Mouse (Mus musculus): ENCODE measurements around the gene Hsbp1. TPM values are rescaled to one million over a fixed set of nuclear protein-coding genes. Genes with fewer than 3 reads are reported as not detected.
"Not testable (repeated sequence)": the region's sequence is repeated elsewhere in the genome, so short reads cannot be mapped to it uniquely, and the experiment has no call there.

Gene Hsbp1
- 100 to 1,000 TPM; 173 to 200 TPM for total RNA-seq (2021)
- long read RNA-seq, experiment 1, transcript Hsbp1-201 (4 exons, 1,208 nt), result major isoform, 208 of 214 reads
- long read RNA-seq, experiment 1, partial matches to known transcripts, result 0 of 214 reads
- long read RNA-seq, experiment 1, other reads (novel, unspliced or antisense), result 3 of 214 reads
- long read RNA-seq, experiment 2, transcript Hsbp1-201 (4 exons, 1,208 nt), result major isoform, 167 of 175 reads
- long read RNA-seq, experiment 2, partial matches to known transcripts, result 0 of 175 reads
- long read RNA-seq, experiment 2, other reads (novel, unspliced or antisense), result 7 of 175 reads

DNA sequence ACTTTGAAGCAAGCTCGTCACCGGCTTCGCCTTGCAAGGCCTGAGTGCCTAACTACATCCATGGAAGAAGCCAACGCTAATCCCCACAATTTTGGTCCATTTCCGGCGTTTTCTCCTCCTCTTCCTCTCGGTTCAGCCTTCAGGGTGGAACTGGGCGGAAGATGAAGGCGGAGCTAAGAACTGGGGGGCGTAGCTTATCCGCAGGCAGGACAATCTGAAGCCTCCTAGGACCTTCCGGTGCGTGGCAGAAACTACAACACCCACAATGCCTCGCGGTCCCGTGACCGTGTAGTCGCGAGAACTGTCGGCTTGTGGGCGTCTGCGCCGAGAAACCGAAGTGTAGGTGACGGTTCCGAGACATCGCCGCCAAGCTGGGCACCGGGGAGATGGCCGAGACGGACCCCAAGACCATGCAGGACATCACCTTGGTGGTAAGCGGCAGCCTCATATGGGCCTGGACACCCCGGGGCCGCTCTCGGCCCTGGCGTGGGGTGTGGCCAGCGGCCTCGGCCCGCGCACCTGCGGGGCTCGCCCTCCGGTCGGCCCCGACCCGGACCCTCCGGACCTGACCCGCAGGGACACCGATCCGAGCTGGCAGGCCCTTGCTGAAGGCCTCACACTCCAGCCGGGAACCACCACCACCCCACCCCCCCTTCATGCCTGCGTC is at the start of gene Hsbp1:
Hsbp1 (plus strand) TSS at position 299 of the 667 bp plus-strand sequence.
- peak; percentile 86 to 96 for DNase-seq (ENCODE audit: low spot score in 2 of 2)

DNA sequence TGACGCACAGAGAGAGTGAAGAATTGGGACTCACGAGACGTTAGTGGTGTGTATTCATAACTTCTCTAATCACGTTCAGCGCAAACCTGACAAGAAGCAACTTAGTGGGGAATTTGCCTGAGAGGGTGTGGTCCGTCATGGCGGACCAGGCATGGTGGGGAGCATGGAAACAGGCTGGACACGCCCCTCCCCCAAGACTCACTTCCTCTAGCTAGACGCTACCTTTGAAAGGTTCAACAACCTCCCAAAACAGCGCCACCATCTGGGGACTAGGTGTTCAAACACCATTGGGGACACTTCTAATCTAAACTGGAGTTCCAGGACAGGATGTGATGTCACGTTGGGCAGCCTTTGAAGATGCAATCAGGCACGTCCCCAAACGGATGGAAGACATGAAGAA is 48.8 kb upstream of the Hsbp1 start:
- DNase-seq (ENCODE audit: low spot score in 2 of 2), result no peak

DNA sequence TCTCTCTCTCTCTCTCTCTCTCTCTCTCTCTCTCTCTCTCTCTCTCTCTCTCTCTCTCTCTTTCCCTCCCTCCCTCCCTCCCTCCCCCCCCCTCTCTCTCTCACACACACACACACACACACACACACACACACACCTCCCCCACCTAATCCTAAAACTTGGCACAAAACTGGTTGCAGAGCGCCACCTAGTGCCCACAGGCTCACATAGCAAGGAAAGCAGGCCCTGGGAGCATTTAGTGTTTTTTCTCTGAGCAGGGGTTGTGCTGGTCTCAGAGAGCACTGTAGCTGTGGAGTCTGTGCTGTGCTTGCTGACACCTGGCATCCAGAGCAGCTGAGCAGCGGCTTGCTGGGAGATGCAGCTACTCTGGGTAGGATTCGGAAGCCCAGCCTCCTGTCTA is 46.5 kb upstream of the Hsbp1 start:
- DNase-seq (ENCODE audit: low spot score in 2 of 2), result not testable (repeated sequence)

- no peak for DNase-seq (ENCODE audit: low spot score in 2 of 2)
Measured at GRCm38 (mm10) chr8:119300335-119300734, 44.0 kb upstream of the Hsbp1 start.

DNA sequence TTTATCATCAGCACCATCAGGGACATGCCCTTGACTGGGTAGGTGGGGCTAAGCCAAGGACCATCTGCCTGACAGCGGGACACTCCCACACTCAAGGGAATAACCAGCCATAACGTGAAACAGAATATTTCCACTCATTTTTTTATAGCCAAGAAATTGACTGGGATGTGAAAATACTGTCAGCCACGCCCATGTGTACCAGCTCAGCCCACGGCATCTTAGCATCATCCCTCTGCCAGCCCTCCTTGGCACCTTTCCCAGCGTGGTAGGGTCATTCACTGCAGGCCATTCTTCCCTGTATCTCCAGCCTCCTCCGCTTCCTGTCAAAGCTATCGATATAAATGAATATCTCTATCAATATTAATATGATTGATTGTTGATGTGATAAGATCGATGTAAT is 40.1 kb upstream of the Hsbp1 start:
- no peak for DNase-seq (ENCODE audit: low spot score in 2 of 2)

GRCm38 (mm10) chr8:119311412-119311811 is 32.9 kb upstream of the Hsbp1 start:
- no peak for DNase-seq (ENCODE audit: low spot score in 2 of 2)

GRCm38 (mm10) chr8:119323215-119323614 is 21.1 kb upstream of the Hsbp1 start:
- no peak for DNase-seq (ENCODE audit: low spot score in 2 of 2)

- DNase-seq (ENCODE audit: low spot score in 2 of 2), result no peak
Measured at GRCm38 (mm10) chr8:119339546-119339945, 4.7 kb upstream of the Hsbp1 start.

- DNase-seq (ENCODE audit: low spot score in 2 of 2), result no peak
Measured at GRCm38 (mm10) chr8:119343606-119344005, 682 bp upstream of the Hsbp1 start.

- DNase-seq (ENCODE audit: low spot score in 2 of 2), result no peak
Measured at GRCm38 (mm10) chr8:119345029-119345682, 868 bp downstream of the Hsbp1 start.

- DNase-seq (ENCODE audit: low spot score in 2 of 2), result no peak
Measured at GRCm38 (mm10) chr8:119345683-119346075, 1.4 kb downstream of the Hsbp1 start.

DNA sequence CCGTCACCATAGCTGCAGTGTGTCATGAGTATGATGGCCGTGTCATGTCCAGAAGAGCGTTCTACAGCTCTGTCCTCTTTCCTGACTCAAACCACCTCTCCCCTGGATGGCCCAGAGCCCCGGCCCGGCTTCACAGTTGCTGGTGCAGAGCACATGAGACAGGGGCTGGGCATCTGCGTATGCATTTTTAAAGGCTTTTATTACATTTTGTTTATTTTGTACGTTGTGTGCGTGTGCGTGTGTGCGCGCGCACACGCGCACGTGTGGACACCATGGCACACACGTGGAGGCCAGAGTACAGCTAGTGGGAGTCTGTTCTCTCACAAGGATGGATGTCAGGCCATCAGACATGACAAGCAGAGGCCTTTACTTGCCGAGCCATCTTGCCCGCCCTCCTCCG is 7.4 kb downstream of the Hsbp1 start:
- DNase-seq (ENCODE audit: low spot score in 2 of 2), result no peak

DNA sequence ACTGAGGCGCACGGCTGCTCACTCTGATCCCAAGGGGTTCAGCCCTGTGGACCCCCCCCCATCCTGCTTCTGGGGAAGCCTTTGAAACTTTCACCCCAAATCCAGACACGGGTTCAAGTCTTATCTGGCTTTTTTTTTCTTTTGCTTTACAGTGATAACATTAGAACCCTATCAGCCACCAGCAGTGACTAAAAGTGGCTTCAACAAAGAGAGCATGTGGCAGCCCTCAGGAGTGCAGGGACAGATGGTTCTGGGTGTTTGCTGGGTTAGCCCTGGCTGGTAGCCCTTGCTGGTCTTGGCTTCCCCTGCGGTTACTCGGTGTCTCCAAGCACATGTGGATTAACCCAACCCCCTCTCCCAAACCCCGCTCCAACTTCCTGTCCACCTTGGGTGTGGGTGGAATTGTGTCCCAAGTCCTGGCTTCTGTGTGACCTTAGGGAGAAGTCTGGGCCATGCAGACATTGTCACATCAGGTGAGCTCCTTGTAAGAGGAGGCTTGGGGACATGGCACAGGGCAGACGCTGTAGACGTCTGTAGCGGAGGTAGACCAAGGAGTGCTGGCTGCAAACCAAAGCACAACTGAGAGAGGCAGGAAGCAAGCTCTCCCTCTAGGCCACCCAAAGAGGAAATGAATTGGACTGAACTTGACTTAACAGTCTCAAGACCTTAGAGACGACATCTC is 8.8 kb downstream of the Hsbp1 start:
- DNase-seq (ENCODE audit: low spot score in 2 of 2), result no peak

DNA sequence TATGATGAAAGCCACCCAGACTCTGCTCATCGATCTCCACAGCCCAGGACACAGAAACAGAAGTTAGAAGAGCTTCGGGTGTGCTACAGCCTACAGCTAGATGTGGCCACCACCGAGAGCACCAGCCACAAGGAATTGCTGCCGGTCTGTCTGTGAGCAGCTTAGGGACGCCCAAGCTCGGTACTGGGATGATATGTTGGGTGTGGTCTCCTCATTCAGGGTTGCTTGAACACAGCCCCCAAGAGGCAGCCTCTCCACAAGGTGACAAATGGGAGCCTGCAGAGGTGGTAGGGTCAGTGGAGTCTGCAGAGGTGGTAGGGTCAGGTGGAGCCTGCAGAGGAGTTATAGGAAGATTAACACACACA is 9.4 kb downstream of the Hsbp1 start:
- no peak for DNase-seq (ENCODE audit: low spot score in 2 of 2)

GRCm38 (mm10) chr8:119356631-119357030 is 12.3 kb downstream of the Hsbp1 start:
- not testable (repeated sequence) for DNase-seq (ENCODE audit: low spot score in 2 of 2)

DNA sequence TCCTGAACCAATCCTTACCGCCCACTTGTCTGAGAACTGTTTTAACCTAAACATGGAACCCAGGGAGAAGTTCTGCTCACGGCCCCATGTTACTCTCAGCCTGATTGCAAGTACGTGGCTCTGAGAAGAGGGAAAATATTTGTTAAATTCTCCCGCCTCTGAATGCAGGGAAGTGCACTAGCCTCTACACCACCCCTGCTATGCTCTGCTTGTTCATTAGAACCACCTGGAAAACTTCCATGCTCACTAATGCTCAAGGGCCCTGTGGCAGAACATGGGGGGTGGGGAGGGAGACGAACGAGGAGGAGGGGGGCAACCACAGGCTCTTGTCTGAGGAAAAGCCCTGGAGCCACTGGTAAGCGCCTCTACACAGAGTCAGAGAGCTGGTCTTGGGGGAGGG is 13.9 kb downstream of the Hsbp1 start:
- DNase-seq (ENCODE audit: low spot score in 2 of 2), result no peak

GRCm38 (mm10) chr8:119358836-119359235 is 14.5 kb downstream of the Hsbp1 start:
- DNase-seq (ENCODE audit: low spot score in 2 of 2), result peak; percentile 46 to 68

DNA sequence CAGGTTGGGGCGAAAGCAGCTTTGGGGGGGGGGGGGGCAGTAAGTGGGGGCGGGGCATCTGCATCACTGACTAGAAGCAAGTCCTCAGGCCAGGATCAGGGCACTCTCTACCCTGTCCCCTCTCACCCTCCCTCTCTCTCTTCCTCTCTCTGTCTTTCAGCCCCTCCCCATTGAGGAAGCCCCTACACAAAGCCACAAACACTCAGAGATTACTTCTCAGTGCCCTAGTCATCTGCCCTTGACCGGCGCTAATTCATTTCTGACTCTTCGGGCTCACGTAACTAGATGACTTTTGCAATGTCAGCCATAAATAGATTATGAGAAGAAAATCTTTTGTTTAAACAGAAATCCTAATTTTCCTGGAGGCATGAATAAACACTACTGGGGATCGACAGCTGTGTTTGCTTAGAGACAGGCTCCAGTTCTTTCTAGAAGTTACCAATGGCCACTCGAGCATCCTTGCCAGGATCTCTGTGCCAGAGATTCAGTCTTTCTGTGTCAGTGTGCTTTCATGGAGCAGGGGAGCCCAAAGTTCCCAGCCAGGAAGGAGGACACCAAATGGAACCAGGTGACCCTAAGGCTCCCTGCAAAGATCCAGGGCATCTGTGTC is 16.5 kb downstream of the Hsbp1 start:
- no peak for DNase-seq (ENCODE audit: low spot score in 2 of 2)

DNA sequence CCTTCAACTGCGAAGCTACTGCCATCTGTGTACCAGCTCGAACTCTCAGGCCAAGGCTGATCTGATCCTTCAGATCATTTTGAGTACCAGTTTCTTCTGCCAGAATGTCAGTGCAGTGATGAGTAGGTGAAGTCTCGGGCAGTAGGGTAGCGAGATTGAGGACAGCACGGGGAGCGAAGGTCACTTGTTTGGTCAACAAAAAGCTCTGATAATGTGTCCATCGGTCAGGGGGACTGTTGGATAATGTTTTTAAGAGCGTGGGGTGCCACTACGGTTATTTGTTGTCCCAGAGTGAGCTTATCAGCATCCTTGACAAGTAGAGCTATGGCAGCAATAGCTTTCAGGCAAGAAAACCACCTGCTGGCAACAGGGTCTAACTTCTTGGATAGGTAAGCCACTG is 30.4 kb downstream of the Hsbp1 start:
- DNase-seq (ENCODE audit: low spot score in 2 of 2), result not testable (repeated sequence)

GRCm38 (mm10) chr8:119378476-119378875 is 34.2 kb downstream of the Hsbp1 start:
- DNase-seq (ENCODE audit: low spot score in 2 of 2), result no peak

- DNase-seq (ENCODE audit: low spot score in 2 of 2), result no peak
Measured at GRCm38 (mm10) chr8:119380619-119381018, 36.3 kb downstream of the Hsbp1 start.
